Mouse (Mus musculus): ENCODE measurements around the gene Cep78. TPM values are rescaled to one million over a fixed set of nuclear protein-coding genes. Genes with fewer than 3 reads are reported as not detected.

Gene Cep78
- polyA plus RNA-seq, 1 experiment from 2014 or later, result 28.9 TPM

DNA sequence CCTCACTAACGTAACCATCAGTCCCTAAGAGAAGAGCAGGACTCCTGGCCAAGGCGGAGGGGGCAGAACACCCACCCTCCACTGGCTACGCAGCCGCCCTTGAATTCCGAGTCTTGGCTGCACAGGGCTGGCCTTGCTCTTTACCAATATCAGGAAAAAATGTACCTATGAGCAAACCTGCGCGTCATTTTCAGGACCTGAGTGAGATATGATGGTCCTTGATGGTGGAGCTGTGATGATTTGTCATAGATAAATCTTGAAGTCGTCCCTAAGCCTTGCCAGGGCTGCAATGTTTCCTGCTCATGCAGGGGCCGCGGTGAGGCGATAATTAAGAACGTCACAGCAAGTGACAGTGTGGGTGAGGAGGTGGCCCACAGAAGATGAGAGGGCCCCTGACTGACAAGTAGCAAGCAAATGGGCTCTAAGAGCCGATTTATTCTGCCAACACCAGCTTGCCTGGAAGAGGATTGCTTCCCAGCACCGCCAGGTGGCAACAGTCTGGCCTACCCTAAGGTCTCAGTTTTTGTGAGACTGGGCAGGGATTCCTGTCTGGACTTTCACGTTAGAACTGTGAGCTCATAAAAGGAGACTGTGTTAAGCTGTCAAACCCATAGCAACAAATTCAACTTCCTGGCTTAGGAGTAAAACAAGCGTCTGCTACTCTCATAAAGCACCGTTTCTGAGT is 21.6 kb downstream of the Cep78 start:
- no peak overlapping the region for H3K9ac ChIP-seq
- no peak for ATAC-seq (ENCODE audit: low FRiP score, low read depth)
- H3K4me3 ChIP-seq, result no peak overlapping the region
- no peak overlapping the region for H3K27ac ChIP-seq (replicated peaks)
- H3K9me3 ChIP-seq, result no peaks in the 10 kb centered on the region
- no peak overlapping the region for H3K4me2 ChIP-seq
- WGBS, result 88% methylated on average over 17 of the region's 17 CpGs
- H3K4me1 ChIP-seq (replicated peaks), result no peaks in the 10 kb centered on the region
- no peaks in the 10 kb centered on the region for H3K27me3 ChIP-seq
- H3K36me3 ChIP-seq, result peaks cover 47% of the 10 kb centered on the region

DNA sequence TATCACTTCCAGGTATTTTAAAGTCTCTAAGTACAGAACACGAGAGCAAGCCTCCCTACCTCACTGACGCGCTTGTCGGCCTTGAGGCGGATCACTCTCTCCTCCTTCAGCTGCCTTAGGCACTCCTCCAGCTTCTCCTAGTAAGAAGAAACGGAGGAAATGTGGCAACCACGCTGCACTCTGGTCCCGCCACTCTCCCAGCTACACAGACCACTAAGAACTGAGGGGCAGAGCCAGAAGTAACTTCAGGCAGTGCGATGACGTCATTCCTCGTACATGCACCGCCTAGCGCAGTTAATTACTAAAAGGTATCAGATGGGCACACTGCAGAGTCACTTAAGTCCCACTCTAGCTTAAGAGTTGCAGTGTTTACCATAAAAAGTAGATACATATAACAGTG is 22.5 kb downstream of the Cep78 start:
- WGBS, result 92% methylated on average over 13 of the region's 13 CpGs
- H3K4me3 ChIP-seq, result no peak overlapping the region
- no peak; the same call in 1 of the 2 replicates for ATAC-seq (ENCODE audit: low FRiP score, low read depth)

DNA sequence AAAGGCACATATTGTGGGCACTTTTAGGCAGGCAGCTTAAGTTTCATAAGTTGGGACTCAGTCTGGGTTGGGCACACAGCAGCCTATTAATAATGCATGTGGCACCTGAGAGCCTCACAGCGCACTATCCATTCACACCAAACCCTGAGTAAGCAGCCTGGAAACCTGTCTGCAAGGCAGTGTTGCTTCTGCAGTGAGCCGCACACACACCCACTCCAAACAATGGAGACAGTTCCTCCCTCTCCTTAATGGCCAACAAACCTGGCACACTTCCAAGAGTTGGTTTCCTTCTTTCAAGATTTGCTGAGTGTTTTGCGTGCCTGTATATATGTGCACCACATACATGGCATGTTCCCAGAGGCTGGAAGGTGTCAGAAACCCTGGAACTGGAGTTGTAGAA is 34.6 kb downstream of the Cep78 start:
- H3K4me3 ChIP-seq, result no peak overlapping the region
- no peak overlapping the region for H3K27ac ChIP-seq (replicated peaks)
- H3K9me3 ChIP-seq, result no peaks in the 10 kb centered on the region
- ATAC-seq (ENCODE audit: low FRiP score, low read depth), result no peak
- no peaks in the 10 kb centered on the region for H3K4me1 ChIP-seq (replicated peaks)
- H3K4me2 ChIP-seq, result no peak overlapping the region
- no peaks in the 10 kb centered on the region for H3K27me3 ChIP-seq
- WGBS, result 65% methylated on average over 3 of the region's 3 CpGs
- H3K9ac ChIP-seq, result no peak overlapping the region
- peaks cover 8% of the 10 kb centered on the region for H3K36me3 ChIP-seq

More for the DNA sequence above, 22.5 kb downstream of the Cep78 start:
- Histone ChIP-seq H3K4me1 (replicated peaks) (no peaks in the 10 kb centered on the region), H3K9ac (no peak overlapping the region), H3K27me3 (no peaks in the 10 kb centered on the region), H3K4me2 (no peak overlapping the region), H3K27ac (replicated peaks) (no peak overlapping the region), H3K9me3 (no peaks in the 10 kb centered on the region), H3K36me3 (peaks cover 47% of the 10 kb centered on the region)

DNA sequence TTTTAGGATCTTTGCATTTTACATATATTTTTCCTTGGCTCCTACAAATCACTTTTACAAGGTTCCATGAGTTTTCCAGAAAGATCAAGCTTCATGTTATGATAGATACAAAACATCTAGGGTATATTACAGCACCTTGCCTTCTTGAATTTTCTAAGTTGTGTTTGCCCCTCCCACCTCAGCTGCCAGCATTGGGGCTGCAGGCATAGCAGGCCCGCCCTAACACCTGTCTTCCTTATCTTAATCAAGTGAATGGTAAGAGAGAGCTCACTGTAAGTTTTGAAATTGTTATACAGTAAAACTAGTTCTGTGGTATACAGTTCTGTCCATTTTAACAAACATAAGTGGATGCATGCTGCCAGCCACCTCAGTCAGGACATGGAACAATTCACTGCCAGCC is 35.9 kb downstream of the Cep78 start:
- ATAC-seq (ENCODE audit: low FRiP score, low read depth), result no peak
- Histone ChIP-seq H3K36me3 (no peaks in the 10 kb centered on the region), H3K4me3 (no peak overlapping the region), H3K9ac (no peak overlapping the region), H3K4me1 (replicated peaks) (no peaks in the 10 kb centered on the region), H3K27me3 (no peaks in the 10 kb centered on the region), H3K4me2 (no peak overlapping the region), H3K27ac (replicated peaks) (no peak overlapping the region), H3K9me3 (no peaks in the 10 kb centered on the region)
- 93% methylated on average over 1 of the region's 1 CpGs for WGBS

DNA sequence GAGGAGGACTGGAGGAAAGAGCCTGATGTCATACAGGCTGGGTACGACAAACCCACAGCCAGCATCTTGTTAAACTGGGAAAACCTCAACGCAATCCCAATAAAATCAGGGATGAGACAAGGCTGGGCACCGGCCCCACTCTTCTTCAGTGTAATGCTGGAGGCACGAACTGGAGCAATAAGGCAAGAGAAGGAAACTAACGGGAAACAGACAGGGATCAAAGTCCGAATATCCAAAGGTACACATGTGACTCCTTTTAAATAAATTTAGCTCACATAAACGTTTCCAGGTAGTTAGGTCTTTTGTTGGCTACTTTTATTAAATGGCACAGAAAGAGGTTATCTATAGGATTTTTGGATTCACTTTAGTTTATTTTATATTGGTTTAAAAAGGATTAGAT is 36.4 kb downstream of the Cep78 start:
- Histone ChIP-seq H3K36me3 (no peaks in the 10 kb centered on the region), H3K9me3 (no peaks in the 10 kb centered on the region), H3K27ac (replicated peaks) (no peak overlapping the region), H3K9ac (no peak overlapping the region), H3K4me2 (no peak overlapping the region), H3K4me1 (replicated peaks) (no peaks in the 10 kb centered on the region), H3K4me3 (no peak overlapping the region), H3K27me3 (no peaks in the 10 kb centered on the region)
- 91% methylated on average over 7 of the region's 7 CpGs for WGBS
- ATAC-seq (ENCODE audit: low FRiP score, low read depth), result no peak

DNA sequence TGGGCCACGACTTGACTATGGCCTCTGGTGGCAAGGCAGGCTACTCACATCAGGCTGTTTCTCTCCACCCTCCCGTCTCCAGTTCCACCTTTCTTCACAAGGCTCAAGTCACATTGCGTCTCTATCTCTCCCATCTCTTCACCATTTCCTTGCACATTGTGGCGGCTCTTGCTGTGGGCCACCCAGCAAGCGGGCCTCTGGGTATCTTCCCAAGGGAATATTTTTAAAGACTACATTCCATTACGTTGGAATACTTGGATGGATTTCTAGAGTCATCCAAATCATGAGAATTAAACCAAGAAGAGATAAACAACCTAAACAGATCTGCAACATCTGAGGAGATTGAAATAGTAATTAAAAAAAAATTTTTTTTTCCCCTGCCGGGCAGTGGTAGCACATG is 37.6 kb downstream of the Cep78 start, which contains the start of gene Psat1:
Gene Psat1 (minus strand): TSS at position 101 of the 400 bp plus-strand sequence.
- WGBS, result 91% methylated on average over 7 of the region's 7 CpGs
- no peak within 1 kb of the TSS for H3K27ac ChIP-seq (replicated peaks)
- no peaks in the 10 kb centered on the region for H3K36me3 ChIP-seq
- H3K27me3 ChIP-seq, result no peaks in the 10 kb centered on the region
- ATAC-seq (ENCODE audit: low FRiP score, low read depth), result no peak
- no peak within 1 kb of the TSS for H3K4me2 ChIP-seq
- H3K4me3 ChIP-seq, result no peak within 1 kb of the TSS
- H3K4me1 ChIP-seq (replicated peaks), result no peaks in the 10 kb centered on the region
- no peaks in the 10 kb centered on the region for H3K9me3 ChIP-seq
- H3K9ac ChIP-seq, result no peak within 1 kb of the TSS

GRCm38 (mm10) chr19:15946663-15947062 is 38.1 kb downstream of the Cep78 start:
- Histone ChIP-seq H3K4me2 (no peak overlapping the region), H3K36me3 (no peaks in the 10 kb centered on the region), H3K4me3 (no peak overlapping the region), H3K27ac (replicated peaks) (no peak overlapping the region), H3K9me3 (no peaks in the 10 kb centered on the region), H3K27me3 (no peaks in the 10 kb centered on the region), H3K9ac (no peak overlapping the region), H3K4me1 (replicated peaks) (no peaks in the 10 kb centered on the region)
- WGBS, result 76% methylated on average over 10 of the region's 10 CpGs
- ATAC-seq (ENCODE audit: low FRiP score, low read depth), result no peak

- Histone ChIP-seq H3K9me3 (no peaks in the 10 kb centered on the region), H3K4me2 (no peak overlapping the region), H3K4me1 (replicated peaks) (no peaks in the 10 kb centered on the region), H3K36me3 (no peaks in the 10 kb centered on the region), H3K4me3 (no peak overlapping the region), H3K27ac (replicated peaks) (no peak overlapping the region), H3K9ac (no peak overlapping the region), H3K27me3 (no peaks in the 10 kb centered on the region)
- no peak for ATAC-seq (ENCODE audit: low FRiP score, low read depth)
- WGBS, result 68% methylated on average over 7 of the region's 7 CpGs
These were observed 41.7 kb downstream of the Cep78 start for GRCm38 (mm10) chr19:15943117-15943423.

GRCm38 (mm10) chr19:15942421-15943116 is 42.2 kb downstream of the Cep78 start:
- 40% methylated on average over 11 of the region's 11 CpGs for WGBS
- Histone ChIP-seq H3K36me3 (no peaks in the 10 kb centered on the region), H3K27ac (replicated peaks) (no peak overlapping the region), H3K9ac (no peak overlapping the region), H3K9me3 (no peaks in the 10 kb centered on the region), H3K27me3 (no peaks in the 10 kb centered on the region), H3K4me2 (no peak overlapping the region), H3K4me3 (no peak overlapping the region), H3K4me1 (replicated peaks) (no peaks in the 10 kb centered on the region)
- ATAC-seq (ENCODE audit: low FRiP score, low read depth), result no peak

GRCm38 (mm10) chr19:15941399-15941798 is 43.4 kb downstream of the Cep78 start:
- H3K9ac ChIP-seq, result no peak overlapping the region
- no peaks in the 10 kb centered on the region for H3K9me3 ChIP-seq
- H3K27me3 ChIP-seq, result no peaks in the 10 kb centered on the region
- H3K4me1 ChIP-seq (replicated peaks), result no peaks in the 10 kb centered on the region
- no peaks in the 10 kb centered on the region for H3K36me3 ChIP-seq
- H3K27ac ChIP-seq (replicated peaks), result no peak overlapping the region
- WGBS, result 81% methylated on average over 8 of the region's 8 CpGs
- no peak overlapping the region for H3K4me2 ChIP-seq
- ATAC-seq (ENCODE audit: low FRiP score, low read depth), result no peak
- H3K4me3 ChIP-seq, result no peak overlapping the region

GRCm38 (mm10) chr19:15925719-15926045 is 59.1 kb downstream of the Cep78 start:
- ATAC-seq (ENCODE audit: low FRiP score, low read depth), result peak; percentile 35
- Histone ChIP-seq H3K9ac (0 out of 2 replicates have a peak overlapping the region, but pooled peaks have one; percentile 61), H3K27ac (replicated peaks) (peak overlapping the region; percentile 84), H3K4me3 (peak overlapping the region; percentile 63; the same call in 1 of the 2 replicates), H3K4me1 (replicated peaks) (peaks cover 21% of the 10 kb centered on the region), H3K27me3 (peaks cover 5% of the 10 kb centered on the region; the same call in 1 of the 2 replicates), H3K36me3 (no peaks in the 10 kb centered on the region), H3K4me2 (peak overlapping the region; percentile 93), H3K9me3 (no peaks in the 10 kb centered on the region)
- 9% methylated on average over 4 of the region's 4 CpGs for WGBS

GRCm38 (mm10) chr19:15924866-15925718 is 59.7 kb downstream of the Cep78 start:
- peak overlapping the region; percentile 61 for H3K9ac ChIP-seq
- ATAC-seq (ENCODE audit: low FRiP score, low read depth), result peak; percentile 99
- H3K27ac ChIP-seq (replicated peaks), result peak overlapping the region; percentile 84
- H3K4me2 ChIP-seq, result peak overlapping the region; percentile 93
- H3K36me3 ChIP-seq, result no peaks in the 10 kb centered on the region
- H3K4me1 ChIP-seq (replicated peaks), result peaks cover 21% of the 10 kb centered on the region
- H3K27me3 ChIP-seq, result peaks cover 5% of the 10 kb centered on the region; the same call in 1 of the 2 replicates
- H3K9me3 ChIP-seq, result no peaks in the 10 kb centered on the region
- H3K4me3 ChIP-seq, result peak overlapping the region; percentile 63
- WGBS, result 1% methylated on average over 43 of the region's 43 CpGs

Data from hindbrain, embryonic 15.5 days (tissue).